Mouse (Mus musculus) erythroblast, embryonic 14.5 days (primary cell): ENCODE data around the gene Begain.

Source experiments
- GATA1 ChIP-seq: IDR thresholded peaks from 2 replicates; pipeline ENCODE4 v1.6.1; 2012; ENCODE audit warnings: low read length, inconsistent platforms, mixed read lengths
- TAL1 ChIP-seq: IDR thresholded peaks from 3 replicates; pipeline ENCODE4 v1.6.1; 2012; ENCODE audit warnings: low read length, inconsistent platforms, mixed read lengths

- no peak for TF ChIP-seq GATA1
- TF ChIP-seq TAL1: no peak
Observed at GRCm38 (mm10) chr12:108984471-108984870, 83.5 kb downstream of the Begain start.
